Mouse (Mus musculus): Measurements from ENCODE around the gene C2cd5. TPM values are rescaled to one million over a fixed set of nuclear protein-coding genes. Genes with fewer than 3 reads are reported as not detected.
"Not testable (repeated sequence)": the region's sequence is repeated elsewhere in the genome, so short reads cannot be mapped to it uniquely, and the experiment has no call there.

Gene C2cd5
- total RNA-seq, 2 experiments from 2014 or later = 8.2 to 10.9 TPM

DNA sequence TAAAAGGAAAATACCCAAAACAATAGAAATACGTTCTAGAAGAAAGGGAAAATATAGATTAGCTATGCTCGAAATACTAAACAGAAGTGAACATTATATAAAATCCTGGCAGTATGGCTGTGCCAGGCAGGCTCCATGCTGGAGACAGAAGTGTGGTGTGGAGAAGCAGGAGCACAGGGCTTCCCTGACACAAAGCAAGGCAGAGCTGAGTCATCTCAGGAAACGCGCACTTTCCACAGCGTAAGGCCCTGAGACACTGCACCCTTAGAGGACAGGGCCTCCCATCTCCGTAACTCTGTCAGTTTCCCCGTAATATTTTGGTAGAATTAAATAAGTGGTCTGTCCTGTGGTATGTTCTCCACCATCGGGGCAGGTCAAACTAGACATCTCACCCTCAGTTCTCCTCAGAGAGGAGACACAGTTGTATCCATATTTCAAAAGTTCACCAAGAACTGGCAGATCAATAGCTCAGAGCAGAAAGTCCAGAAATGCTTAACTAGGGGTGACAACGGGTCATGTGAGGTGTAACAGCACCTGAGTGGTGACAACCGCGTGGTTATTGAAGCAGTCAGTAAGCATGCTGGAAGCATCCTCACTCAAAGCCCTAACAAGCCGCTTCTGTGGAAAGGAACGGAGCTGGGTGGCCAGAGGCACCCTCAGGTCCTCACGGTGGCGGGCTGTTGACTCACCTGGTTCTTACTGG, 87.3 kb downstream of the C2cd5 start:
- no peak for DNase-seq

DNA sequence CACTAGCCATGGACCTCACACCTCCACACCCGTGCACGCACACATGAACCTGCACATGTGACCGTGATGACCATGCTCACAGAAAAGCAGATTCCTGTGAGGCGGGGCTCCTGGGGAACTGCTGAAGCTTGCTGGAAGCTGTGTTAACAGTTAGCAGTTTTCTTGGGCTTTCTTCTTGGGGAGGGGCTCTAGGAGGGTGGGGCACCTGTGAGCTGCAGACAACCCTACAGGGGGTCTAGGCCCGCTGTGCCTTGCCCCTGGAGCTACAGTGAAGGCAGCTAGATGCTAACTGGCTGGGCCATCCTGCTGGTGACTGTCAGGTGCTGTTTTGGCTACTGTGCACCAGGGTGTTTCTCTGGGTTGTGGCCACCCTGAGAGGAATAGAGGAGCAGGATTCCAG, 91.1 kb downstream of the C2cd5 start:
- DNase-seq = no peak

DNA sequence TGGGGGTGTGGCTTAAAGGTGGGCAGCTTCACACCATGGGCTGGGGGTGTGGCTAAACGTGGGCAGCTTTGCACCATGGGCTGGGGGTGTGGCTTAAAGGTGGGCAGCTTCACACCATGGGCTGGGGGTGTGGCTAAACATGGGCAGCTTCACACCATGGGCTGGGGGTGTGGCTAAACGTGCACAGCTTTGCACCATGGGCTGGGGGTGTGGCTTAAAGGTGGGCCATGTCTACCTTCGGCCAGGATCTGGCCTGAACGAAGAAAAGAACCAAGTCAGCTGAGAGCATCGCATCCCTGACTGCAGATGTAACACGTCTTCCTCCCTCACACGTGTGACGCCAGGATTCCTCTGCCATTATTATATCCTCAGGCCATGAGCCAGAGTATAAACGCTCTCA, 94.7 kb downstream of the C2cd5 start:
- DNase-seq = not testable (repeated sequence)

DNA sequence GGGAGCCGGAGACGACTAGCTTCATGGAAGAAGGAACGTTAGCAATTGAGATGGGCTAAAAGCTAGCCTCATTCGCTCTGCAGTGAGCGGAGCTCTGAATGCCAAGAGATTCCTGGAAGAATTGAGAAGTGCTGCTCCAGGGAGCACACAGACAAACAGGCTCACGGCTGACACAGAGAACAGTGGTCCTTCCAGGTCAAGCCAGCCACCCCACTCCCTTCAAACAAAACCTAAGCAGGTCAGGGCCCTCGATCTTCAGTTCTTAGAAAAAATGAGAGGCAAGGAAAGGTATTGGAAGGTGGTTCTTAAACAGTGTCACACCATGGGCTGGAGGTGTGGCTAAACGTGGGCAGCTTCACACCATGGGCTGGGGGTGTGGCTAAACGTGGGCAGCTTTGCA, 95.1 kb downstream of the C2cd5 start:
- no peak for DNase-seq

DNA sequence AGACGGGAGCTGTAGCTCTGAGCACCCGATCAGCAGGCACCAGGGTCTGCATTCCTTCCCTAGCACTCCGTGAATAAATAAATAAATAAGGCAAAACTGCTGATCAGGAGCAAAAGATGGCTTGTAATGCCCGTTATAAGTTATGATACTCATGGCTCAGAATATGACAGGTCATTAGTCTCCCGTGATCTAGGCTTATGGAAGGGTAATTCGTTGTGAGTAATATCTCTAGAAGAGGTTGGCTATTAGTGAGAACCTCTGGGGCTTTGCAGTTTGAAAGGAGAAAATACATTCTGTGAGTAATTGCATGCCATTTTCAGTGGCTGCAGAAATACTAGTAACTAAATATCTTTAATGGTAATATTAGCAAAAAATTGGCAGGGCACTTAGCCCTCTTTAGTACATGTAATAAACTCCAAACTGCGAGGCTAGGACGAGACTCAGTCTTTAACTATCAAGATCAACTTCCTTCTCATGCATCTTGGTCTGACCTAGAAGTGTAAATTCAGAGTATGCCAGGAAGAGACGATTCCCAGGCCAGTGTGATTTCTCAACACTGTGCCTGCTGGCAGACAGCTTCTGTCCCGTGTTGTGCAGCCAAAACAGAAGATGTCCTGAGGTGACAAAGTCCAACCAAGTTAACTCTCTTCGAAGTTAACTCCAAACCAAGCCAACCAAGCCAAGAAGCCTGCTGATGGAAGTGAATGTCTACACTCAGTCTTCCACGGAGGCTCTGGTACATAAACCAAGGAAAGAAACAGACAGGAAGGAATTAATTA, 101.5 kb downstream of the C2cd5 start:
- DNase-seq = peak; percentile 49

DNA sequence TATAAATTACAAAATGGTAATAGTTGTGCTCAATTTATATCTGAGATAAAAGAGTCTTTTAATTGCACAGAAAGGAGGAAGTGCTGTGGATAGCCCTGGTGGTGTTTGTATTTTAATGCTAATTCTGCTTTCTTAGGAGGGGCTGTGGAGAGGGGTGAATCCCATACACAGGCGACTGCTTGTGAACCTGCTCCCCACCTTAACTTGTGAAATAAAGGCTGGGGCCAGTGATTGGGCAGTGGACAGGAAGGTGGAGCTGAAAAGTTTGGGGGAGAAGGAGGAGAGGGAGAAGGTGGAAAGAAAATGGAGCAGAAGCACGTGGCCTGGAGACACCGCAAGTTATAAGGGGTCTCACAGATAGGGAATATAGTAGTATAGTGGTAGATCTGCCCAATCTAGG, 103.1 kb downstream of the C2cd5 start:
- DNase-seq = no peak

DNA sequence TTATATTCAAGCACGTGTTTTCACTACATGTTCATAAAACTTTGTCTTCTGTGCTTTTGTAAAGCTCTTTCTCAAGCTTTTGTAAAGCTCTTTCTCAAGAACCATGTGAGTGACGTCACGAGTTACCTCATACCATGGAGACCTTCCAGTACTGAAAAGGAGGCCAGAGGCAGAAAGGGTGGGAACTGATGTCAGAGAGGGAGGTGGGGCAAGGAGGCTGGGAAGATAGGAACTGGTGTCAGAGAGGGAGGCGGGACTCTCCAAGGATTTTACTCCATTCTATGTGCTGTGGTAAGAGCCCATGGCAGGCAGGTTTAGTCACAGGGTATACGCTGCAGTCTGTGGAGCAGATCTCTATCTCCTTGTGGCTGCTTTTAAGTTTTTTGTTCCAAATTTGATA, 104.4 kb downstream of the C2cd5 start:
- DNase-seq = no peak

DNA sequence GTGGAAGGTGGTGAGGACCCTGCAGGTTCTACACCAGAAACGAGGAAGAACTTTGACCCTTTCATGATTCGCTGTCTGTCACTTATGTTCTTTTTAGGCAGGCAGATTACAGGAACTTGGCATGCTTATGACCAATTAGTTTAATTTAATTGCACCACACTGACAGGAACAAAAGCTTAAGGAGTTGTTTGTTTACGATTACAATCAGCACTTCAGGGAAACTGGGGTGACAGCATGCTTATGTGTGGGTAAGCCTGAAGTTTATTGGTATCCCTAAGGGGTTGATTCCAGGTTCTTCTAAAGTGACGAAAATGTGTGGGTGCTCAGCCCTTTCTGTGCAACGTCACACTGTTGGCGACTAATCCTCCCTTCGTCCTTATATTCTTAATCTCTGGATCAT, 105.1 kb downstream of the C2cd5 start:
- DNase-seq = no peak

DNA sequence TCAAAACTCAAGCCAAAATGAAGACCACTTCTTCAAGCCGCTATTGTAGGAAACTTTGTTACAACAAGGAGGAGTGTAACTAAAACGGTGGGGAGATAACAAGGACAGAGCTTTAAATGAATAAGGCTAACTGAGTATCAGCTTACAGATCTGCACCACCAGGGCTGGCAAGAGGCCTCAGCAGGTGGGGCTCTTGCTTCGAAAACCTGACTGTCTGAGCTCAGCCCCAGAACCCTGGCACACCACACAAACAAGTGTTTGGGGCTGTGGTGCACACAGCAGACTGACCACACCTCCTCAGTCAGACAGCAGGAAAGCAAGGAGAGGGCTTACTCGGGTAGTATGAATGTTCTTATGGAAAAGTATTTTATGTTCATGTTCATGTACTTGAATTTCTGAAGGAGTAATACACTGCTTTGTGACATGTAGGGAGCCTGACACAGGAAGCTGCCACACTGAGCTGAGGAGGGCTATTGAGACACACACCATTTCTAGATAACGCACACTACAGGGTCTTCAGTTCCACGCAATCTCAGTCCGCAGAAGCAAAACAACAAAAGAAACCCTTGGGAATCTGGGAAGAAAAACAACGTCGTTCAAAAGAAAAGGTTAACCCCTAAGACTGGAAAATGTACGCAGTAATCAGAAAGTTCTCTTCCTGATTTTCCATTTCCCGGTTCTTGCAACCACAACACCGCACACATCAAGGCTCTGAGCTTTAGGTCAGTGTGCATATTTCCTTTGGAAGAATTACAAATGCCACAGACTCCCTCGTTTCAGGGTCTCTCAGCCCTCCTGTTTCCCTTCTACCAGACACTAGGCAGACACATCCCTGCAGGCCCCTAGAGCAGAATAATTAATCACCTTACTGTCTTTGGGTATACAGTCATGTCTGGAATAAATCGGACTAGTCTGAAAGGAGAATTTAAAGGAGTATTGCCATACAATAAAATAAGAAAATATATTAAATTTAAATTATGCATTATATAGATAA, 105.9 kb downstream of the C2cd5 start:
- DNase-seq = no peak

DNA sequence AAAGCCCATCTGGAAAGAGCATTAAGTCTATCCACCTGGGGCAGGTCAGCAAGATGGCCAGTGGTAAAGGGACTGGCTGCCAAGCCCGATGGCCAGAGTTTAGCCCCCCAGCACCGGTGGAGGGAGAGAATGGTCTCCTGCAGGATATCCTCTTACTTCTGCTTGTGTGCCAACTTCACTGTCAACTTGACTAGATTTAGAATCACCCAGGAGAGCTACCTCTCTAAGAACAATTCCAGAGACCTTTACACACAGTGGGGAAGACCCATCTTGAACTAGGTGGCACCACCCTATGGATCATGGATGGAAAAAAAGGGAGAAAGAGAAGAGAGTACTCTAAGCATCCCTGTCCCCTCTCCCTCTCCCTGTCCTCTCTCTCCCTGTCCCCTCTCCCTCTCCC, 107.0 kb downstream of the C2cd5 start:
- DNase-seq = no peak

DNA sequence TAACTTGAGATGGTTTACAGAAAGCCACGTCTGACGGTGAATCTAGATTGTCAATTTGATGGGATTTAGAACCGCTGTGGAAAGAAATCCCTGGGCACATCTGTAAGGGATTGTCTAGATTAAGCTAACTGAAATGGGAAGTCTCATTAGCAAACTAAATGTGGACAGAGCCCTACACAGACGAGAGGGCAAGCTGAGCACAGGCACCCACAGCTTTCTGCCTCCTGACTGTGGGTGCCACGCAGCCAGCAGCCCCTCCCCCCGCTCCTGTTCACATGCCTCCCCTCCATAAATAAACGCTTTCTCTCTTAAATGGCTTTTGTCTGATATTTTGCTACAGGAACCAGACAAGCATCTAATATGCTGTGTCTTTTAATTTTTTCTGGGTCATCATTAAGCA, 107.8 kb downstream of the C2cd5 start:
- DNase-seq = no peak

DNA sequence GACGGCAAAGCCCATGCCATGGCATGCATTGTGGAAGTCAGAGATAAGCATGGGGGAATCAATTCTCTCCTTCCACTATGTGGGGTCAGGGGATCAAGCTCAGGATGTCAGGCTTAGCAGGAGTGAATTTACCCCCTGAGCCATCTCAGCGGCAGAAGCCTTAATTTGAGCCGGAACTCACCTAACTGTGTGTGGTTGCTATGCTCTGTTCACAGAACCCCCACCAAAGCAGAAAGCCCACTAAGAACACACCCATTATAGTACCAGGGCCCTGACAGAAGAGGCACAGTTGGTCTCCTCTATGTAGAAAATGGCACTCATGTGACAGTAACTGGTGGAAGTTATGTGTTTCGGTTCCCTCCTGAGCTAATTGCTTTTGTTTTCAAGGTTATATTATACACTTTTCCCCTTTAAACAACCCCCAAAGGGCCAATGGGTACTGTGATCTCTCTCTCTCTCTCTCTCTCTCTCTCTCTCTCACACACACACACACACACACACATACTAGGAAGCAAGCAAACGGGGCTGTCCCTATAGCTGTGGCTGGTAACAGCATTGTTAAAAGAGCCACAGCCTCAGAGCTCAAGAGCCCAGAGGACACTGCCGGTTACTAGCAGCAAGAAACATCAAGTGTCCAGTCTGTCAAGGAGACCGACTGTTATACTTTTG, 108.4 kb downstream of the C2cd5 start:
- no peak for DNase-seq

DNA sequence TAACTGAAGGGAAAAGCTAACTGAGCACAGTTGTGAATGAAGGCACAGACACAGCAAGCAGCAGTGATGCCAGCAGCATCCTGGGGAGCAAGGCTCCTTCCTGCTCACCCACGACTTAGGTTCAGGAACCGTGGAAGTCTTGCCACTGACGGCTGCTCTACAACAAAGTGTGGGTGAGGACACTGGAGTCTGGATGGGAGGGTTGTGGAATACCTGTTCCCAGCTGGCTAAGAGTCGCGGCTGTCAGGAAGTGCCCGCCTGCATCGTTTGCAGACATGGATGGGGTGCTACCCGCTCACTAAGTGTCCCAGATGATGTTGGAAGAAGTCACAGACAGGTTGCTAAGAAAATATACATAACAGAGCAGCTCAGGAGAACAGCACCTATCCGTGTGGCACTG, 109.4 kb downstream of the C2cd5 start:
- no peak for DNase-seq

DNA sequence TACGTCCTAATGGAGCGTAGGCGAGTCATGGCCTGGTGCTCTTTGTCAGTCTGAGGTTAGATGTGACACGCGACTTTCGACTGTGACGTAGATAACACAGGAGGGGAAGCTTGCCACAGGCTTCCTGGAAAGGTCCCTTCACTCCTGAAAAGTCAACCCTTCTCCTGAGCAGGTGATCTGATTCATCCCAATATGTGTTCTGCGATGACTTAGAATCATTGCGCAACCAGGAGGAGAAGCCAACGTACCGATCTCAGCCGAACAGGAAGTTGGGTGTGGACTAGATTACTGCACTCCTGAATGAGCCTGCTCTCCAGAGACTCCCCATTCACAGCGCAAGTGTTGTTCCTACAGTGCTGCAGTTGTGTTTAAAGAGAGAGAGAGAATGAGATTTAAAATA, 110.4 kb downstream of the C2cd5 start:
- DNase-seq = no peak

DNA sequence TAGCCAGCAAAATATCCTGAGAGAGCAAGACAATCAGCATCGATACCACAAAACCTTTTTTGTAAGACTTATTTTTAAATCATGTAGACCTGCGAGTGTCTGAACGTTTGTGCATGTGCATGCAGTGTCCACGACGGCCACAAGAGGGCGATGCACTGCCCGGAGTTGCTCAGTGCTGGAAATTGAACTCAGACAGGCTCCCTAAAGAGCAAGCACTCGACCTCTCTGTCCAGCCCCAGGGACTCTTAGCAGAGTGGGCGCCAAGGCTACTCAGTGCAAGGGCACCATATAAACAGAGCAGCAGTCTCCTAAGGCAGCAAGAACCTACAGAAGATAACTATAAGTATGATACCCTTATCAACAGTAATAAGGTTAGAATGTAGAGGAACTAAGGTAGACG, 111.2 kb downstream of the C2cd5 start:
- DNase-seq = peak; percentile 27

DNA sequence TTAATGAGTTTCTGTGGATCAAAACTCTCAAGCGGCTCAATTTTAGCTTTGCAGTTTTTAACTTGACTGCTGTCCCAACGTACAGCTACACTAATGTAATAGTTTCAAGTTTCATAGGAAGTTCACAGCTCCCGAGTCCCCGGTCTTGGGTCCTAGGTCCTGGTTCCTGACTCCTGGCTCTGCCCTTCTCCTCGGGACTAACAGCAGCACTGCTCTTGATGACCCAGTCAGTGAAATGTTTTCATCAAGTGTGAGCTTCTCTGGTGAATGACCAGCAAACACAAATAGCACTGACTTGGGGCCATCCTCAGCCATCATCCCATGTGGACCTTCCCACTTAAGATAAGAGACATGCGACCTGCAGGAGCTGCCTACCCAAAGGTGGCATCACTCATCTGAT, 111.7 kb downstream of the C2cd5 start:
- DNase-seq = no peak

DNA sequence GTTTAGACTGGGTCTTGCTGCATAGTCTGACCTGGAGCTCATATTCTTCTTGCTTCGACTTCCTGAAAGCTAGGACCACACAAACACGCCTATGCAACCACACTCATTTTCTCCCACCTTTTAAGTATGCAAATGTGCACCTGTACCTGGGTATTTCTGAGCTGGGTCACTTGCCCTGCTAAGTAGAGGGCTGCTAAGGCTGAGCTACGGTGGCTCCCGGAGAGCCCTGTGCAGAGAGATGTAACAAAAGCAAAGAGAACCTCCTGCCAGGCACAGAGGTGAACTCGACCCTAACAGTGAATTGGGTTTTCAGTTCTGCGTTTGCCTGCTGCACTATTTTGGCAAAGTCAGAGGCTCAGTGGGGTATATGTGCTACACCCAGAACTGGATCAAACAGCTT, 112.3 kb downstream of the C2cd5 start:
- no peak for DNase-seq

DNA sequence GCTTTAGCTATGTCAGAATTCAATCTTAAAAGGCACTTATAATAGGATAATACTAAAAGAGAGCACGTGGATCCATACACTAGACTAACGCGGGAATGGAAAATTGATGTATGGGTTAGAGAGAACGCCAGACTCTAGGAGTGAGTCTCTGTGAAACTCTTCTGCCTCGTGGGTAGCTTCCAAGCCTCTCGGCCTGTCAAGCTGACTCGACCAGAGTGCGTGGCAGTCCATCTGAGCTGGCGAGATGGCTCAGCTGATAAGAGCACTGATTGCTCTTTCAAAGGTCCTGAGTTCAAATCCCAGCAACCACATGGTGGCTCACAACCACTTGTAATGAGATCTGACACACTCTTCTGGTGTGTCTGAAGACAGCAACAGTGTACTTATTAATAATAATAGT, 113.2 kb downstream of the C2cd5 start:
- DNase-seq = not testable (repeated sequence)

DNA sequence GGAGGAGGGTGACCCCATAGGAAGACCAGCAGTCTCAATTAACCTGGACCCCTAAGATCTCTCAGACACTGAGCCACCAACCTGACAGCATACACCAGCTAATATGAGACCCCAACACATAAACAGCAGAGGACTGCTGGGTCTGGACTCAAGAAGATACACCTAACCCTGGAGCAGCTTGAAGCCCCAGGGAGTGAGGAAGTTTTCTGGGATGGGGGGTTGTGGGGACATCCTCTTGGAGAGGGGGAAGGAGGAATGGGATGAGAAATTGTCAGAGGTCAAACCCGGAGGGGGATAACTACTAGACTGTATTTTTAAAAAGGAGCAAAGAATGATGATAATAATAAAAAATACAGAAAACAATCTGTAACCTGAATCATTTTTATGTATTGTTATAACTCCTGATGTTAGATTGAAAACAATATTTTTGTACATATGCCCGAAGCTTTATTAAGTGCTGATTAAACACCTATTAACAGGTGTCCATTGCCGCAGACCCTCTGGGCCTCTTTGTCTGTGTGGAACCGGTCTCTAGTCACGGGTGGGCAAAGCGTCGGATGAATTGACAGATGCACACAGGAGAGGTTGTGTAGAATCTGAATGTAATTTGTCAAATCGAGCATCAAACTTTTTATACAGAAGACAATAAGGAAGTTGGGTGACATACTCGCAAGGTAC, 114.2 kb downstream of the C2cd5 start:
- DNase-seq = not testable (repeated sequence)

DNA sequence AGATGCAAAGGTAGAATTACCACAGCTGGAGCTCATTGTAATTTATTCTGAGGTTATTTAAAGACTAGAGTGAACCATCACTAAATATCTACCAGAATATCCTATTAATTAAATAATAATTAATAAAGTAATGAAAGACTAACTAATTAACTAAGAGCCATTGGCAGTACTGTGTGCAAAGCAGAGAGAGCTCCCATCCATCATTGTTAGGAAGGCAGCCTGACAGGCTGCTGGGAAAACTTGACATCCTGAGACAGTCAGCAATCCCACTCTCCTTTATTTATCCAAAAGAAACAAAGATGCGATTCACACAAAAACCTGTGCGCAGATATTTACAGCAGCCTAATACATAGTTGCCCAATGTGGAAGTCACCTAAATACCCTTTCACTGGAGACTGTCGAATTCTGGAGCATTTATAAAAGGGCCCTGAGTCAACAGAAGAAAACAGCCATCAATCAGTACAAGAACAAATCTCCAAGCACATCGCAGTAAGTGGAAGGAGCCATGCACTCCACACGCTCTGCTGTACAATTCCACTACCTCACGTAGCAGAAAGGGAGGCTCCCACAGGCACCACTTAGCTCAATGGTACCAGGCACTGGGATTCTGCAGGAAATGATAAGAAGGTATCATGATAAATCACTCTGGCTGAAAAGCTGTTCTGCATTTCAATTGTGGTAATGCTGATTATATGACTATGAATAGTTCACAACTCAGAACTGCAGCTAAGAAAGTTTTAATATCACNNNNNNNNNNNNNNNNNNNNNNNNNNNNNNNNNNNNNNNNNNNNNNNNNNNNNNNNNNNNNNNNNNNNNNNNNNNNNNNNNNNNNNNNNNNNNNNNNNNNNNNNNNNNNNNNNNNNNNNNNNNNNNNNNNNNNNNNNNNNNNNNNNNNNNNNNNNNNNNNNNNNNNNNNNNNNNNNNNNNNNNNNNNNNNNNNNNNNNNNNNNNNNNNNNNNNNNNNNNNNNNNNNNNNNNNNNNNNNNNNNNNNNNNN, 120.0 kb downstream of the C2cd5 start:
- no peak for DNase-seq

All from gastrocnemius, postnatal 25 days (tissue).